Mouse (Mus musculus) forebrain, postnatal 0 days (tissue): ENCODE data around the gene Ldhc. TPM values are rescaled to one million over a fixed set of nuclear protein-coding genes. Genes with fewer than 3 reads are reported as not detected.

Source experiments
- ATAC-seq: fragments of 200-750 bp; cut with Nextera tagmentation; 2 replicates; pipeline ENCODE4 v1.8.0; 2017; ENCODE audit warnings: mild to moderate bottlenecking, moderate library complexity
- DNase-seq: peaks from one replicate; pipeline ENCODE4 v3.0.0-alpha.2; 2015
- H3K27ac ChIP-seq: fragments of 300-500 bp; sonication (generic); 2 replicates; pipeline ENCODE4 v1.5.1; 2014; ENCODE audit warnings: low read depth, mild to moderate bottlenecking, antibody characterized with exemption, low read length, moderate library complexity, mixed read lengths
- H3K27me3 ChIP-seq: fragments of 300-500 bp; sonication (generic); 2 replicates; pipeline ENCODE4 v1.6.1; 2014; ENCODE audit warnings: mild to moderate bottlenecking, low read length, mixed read lengths; ENCODE audit not compliant: insufficient read depth
- H3K36me3 ChIP-seq: fragments of 300-500 bp; sonication (generic); 2 replicates; pipeline ENCODE4 v1.6.1; 2014; ENCODE audit warnings: mild to moderate bottlenecking, moderate library complexity; ENCODE audit not compliant: insufficient read depth
- H3K4me1 ChIP-seq: fragments of 300-500 bp; sonication (generic); 2 replicates; pipeline ENCODE4 v1.6.1; 2014; ENCODE audit warnings: antibody characterized with exemption; ENCODE audit not compliant: insufficient read depth
- H3K4me2 ChIP-seq: fragments of 300-500 bp; sonication (generic); 2 replicates; pipeline ENCODE4 v1.6.1; 2014; ENCODE audit warnings: low read depth, mild to moderate bottlenecking, moderate library complexity
- H3K4me3 ChIP-seq: fragments of 300-500 bp; sonication (generic); 2 replicates; pipeline ENCODE4 v1.5.1; 2014; ENCODE audit warnings: low read depth, low read length, mixed read lengths
- H3K9ac ChIP-seq: fragments of 300-500 bp; sonication (generic); 2 replicates; pipeline ENCODE4 v1.6.1; 2014; ENCODE audit warnings: mild to moderate bottlenecking
- H3K9me3 ChIP-seq: fragments of 300-500 bp; sonication (generic); 2 replicates; pipeline ENCODE4 v1.6.1; 2016; ENCODE audit warnings: low read length
- CTCF ChIP-seq: sonication (generic); IDR thresholded peaks from 2 replicates; pipeline ENCODE4 v1.5.1; 2016; ENCODE audit warnings: antibody characterized with exemption, control low read depth, low read depth
- WGBS: fragments of 180-500 bp; shearing (Covaris S2); extraction: QIAGEN DNeasy Blood & Tissue Kit; methylation state at CpG from one replicate; pipeline ENCODE4 v1.1.7; 2014; 5-methylcytosine and 5-hydroxymethylcytosine counted together
- polyA plus RNA-seq: library from polyadenylated mRNA; unstranded; fragments of >200 nt; fragmentation: Nextera tagmentation; extraction: Ambion mirVana; gene quantifications from 2 replicates; pipeline ENCODE4 v1.2.1, GENCODE M21; 2015
- total RNA-seq: library from RNA; depleted of rRNA; stranded (reverse); fragments of >200 nt; gene quantifications from 2 replicates; pipeline ENCODE4 v1.2.3, GENCODE M21; 2014; rRNA removed

The Ldhc gene
- total and polyA plus RNA-seq, 2 experiments from 2014 or later, result not detected

DNA sequence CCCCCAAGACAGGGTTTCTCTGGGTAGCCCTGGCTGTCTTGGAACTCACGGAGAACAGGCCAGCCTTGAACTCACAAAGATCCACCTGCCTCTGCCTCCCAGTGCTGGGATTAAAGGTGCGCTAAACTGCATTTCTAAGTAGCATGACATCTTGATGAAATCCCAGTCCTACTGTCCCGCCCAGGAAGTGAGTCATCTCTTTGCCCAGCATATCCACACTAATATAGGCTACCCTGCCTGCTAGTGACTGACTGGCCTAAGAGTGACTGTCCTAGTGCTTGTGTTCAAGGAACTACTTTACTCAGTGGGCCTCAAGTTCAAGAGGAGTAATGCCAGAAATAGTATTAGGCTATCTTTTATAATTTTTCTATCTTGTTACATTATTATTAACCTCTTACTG lies 55.4 kb downstream of the Ldhc start:
- H3K4me3 ChIP-seq, result no peak overlapping the region
- ATAC-seq (no peak), DNase-seq (no peak)
- H3K4me1 ChIP-seq, result peaks cover 19% of the 10 kb centered on the region
- H3K4me2 ChIP-seq, result no peak overlapping the region
- H3K9ac ChIP-seq, result no peak overlapping the region
- WGBS, result 95% methylated on average over 3 of the region's 3 CpGs
- no peak for TF ChIP-seq CTCF
- H3K27ac ChIP-seq, result no peak overlapping the region
- no peaks in the 10 kb centered on the region for H3K9me3 ChIP-seq
- H3K27me3 ChIP-seq, result no peaks in the 10 kb centered on the region
- H3K36me3 ChIP-seq, result peaks cover 14% of the 10 kb centered on the region

DNA sequence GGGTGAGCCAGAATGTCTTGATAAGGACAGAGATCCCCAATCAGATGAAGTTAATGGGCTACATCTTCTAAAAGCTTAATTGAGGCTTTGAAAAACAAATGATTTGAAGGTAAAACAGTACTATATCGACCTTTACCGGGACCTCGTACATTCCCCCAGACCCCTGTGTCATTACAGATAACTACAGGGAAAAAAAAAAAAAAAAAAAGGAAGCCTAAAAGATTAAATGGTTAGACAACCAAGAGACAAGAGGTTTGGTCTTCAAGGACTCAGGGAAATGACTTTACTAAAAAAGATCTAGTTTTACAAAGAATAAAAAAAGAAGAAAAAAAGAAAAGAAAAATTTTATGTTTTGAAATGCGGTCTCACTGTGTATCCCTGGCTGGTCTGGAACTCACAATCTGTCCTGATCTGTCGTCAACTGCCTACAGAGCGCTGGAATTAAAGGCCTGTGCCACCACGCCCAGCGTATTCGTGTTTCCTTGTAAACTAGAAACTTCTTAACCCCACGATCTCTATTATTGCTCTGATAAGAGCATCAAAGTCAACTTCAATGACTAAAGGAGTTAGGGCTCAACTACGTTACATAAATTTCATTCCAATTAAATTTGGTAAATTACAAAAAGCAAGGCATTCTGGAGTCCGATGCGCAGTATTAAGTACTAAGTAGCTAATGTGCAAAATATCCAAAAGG lies 57.8 kb downstream of the Ldhc start:
- H3K4me1 ChIP-seq, result peaks cover 19% of the 10 kb centered on the region
- H3K9me3 ChIP-seq, result no peaks in the 10 kb centered on the region
- 17% methylated on average over 13 of the region's 13 CpGs for WGBS
- no peak for TF ChIP-seq CTCF
- DNase-seq (no peak), ATAC-seq (no peak)
- H3K4me3 ChIP-seq, result peak overlapping the region; percentile 87
- peak overlapping the region; percentile 66 for H3K4me2 ChIP-seq
- H3K9ac ChIP-seq, result peak overlapping the region; percentile 89
- no peaks in the 10 kb centered on the region for H3K27me3 ChIP-seq
- peak overlapping the region; percentile 93; the same call in 1 of the 2 replicates for H3K27ac ChIP-seq
- no peaks in the 10 kb centered on the region for H3K36me3 ChIP-seq

DNA sequence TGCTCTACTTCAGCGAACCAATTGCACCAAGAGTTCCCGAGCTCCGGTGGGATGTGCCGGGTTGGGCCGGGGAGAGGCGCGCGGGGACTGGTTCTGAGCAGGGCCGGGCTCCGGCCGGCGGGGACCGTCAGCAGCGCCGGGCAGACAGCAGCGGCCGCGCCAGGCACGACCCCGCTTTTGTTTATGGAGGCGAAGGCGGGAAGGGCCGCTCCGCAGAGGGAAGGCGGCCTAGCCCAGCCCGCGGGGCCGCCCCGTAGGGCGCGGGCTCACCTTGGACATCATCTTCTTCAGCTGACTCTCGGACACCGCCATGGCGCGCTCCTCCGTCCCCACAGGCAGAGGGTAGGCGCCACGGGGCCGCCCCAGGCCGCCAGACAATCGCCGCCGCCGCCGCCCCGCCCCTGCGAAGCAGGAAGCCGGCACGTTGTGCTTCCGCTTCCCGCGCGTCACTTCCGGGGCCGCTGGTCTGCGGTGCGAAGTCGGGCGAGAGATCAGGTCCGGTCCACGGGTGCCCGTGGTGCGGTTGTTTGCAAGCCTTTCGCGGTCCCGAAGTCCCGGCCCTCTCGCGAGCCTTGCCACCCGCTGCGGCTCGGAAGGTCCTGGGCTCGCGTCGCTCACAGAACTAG lies 58.7 kb downstream of the Ldhc start, which contains the start of gene Tsg101:
Gene Tsg101 (minus strand): TSS at position 419 of the 626 bp plus-strand sequence.
- 2% methylated on average over 73 of the region's 75 CpGs for WGBS
- Histone ChIP-seq H3K9me3 (no peaks in the 10 kb centered on the region), H3K27me3 (no peaks in the 10 kb centered on the region), H3K27ac (peak within 1 kb of the TSS; percentile 93), H3K4me2 (peak within 1 kb of the TSS; percentile 66), H3K4me3 (peak within 1 kb of the TSS; percentile 87), H3K36me3 (no peaks in the 10 kb centered on the region), H3K4me1 (peaks cover 19% of the 10 kb centered on the region), H3K9ac (peak within 1 kb of the TSS; percentile 89)
- DNase-seq (peak; percentile 91), ATAC-seq (peak; percentile 97)
- peak; percentile 30; the same call in 1 of the 2 replicates for TF ChIP-seq CTCF

DNA sequence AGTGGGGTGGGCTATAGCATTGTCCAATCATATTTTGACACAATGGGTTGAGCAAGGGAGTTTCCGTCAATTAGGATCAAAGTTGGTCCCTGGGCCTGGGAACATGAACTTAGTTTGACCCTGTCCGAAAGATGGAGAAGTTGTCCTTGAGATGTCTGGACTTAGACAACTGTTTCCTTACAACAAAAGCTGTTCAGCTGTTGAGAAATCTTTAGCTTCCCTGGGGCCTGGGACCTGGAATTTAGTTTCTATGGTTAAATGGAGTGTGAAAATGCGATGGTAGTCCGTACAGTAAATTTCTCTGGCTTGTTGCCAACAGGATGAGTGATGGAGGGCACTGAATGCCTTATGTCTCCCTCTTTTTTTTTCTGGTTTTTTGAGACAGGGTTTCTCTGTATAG lies 61.1 kb downstream of the Ldhc start:
- ATAC-seq, result no peak
- no peak overlapping the region for H3K4me3 ChIP-seq
- H3K4me2 ChIP-seq, result no peak overlapping the region
- H3K9ac ChIP-seq, result no peak overlapping the region
- H3K27me3 ChIP-seq, result no peaks in the 10 kb centered on the region
- peaks cover 4% of the 10 kb centered on the region; the same call in 1 of the 2 replicates for H3K36me3 ChIP-seq
- WGBS, result 68% methylated on average over 4 of the region's 4 CpGs
- H3K27ac ChIP-seq, result no peak overlapping the region
- no peak for DNase-seq
- no peak for TF ChIP-seq CTCF
- H3K4me1 ChIP-seq, result peaks cover 19% of the 10 kb centered on the region
- H3K9me3 ChIP-seq, result no peaks in the 10 kb centered on the region

Other genes starting within 250 kb of the Ldhc start
- 50.7 and 54.5 TPM in 2 replicates for gene Sergef, start 221.4 kb upstream of the Ldhc start, total RNA-seq
- 40.4 and 46.9 TPM in 2 replicates for gene Sergef, start 221.4 kb upstream of the Ldhc start, polyA plus RNA-seq
- gene Tph1, start 188.7 kb upstream of the Ldhc start, total RNA-seq, result 1.3 and 3.6 TPM in 2 replicates
- 0.99 and 1.9 TPM in 2 replicates for gene Tph1, start 188.7 kb upstream of the Ldhc start, polyA plus RNA-seq
- 14.3 and 16.2 TPM in 2 replicates for gene Saal1, start 150.5 kb upstream of the Ldhc start, total RNA-seq
- gene Saal1, start 150.5 kb upstream of the Ldhc start, polyA plus RNA-seq, result 13.3 and 14.4 TPM in 2 replicates
- gene Saa3, start 145.5 kb upstream of the Ldhc start, total RNA-seq, result not detected in 2 replicates
- gene Saa3, start 145.5 kb upstream of the Ldhc start, polyA plus RNA-seq, result 0.35 TPM in 1 of 2 replicates, not detected in the other
- gene Saa4, start 128.6 kb upstream of the Ldhc start, total RNA-seq, result not detected in 2 replicates
- not detected in 2 replicates for gene Saa4, start 128.6 kb upstream of the Ldhc start, polyA plus RNA-seq
- gene Saa1, start 118.2 kb upstream of the Ldhc start, total RNA-seq, result not detected in 2 replicates
- gene Saa1, start 118.2 kb upstream of the Ldhc start, polyA plus RNA-seq, result 0.36 TPM in 1 of 2 replicates, not detected in the other
- not detected in 2 replicates for gene Saa2, start 109.4 kb upstream of the Ldhc start, total RNA-seq
- not detected in 2 replicates for gene Saa2, start 109.4 kb upstream of the Ldhc start, polyA plus RNA-seq
- gene Hps5, start 65.1 kb upstream of the Ldhc start, total RNA-seq, result 17.1 and 24.5 TPM in 2 replicates
- gene Hps5, start 65.1 kb upstream of the Ldhc start, polyA plus RNA-seq, result 5.6 and 6.9 TPM in 2 replicates
- gene Gtf2h1, start 65.1 kb upstream of the Ldhc start, total RNA-seq, result 58.2 and 60.1 TPM in 2 replicates
- gene Gtf2h1, start 65.1 kb upstream of the Ldhc start, polyA plus RNA-seq, result 39.0 and 42.1 TPM in 2 replicates
- gene Ldha, start 19.7 kb upstream of the Ldhc start, total RNA-seq, result 373 and 414 TPM in 2 replicates
- gene Ldha, start 19.7 kb upstream of the Ldhc start, polyA plus RNA-seq, result 753 and 790 TPM in 2 replicates
- gene Tsg101, start 58.8 kb downstream of the Ldhc start, total RNA-seq, result 143 and 147 TPM in 2 replicates
- 384 and 404 TPM in 2 replicates for gene Tsg101, start 58.8 kb downstream of the Ldhc start, polyA plus RNA-seq
- 9.2 and 12.0 TPM in 2 replicates for gene Uevld, start 97.3 kb downstream of the Ldhc start, total RNA-seq
- 3.2 and 4.6 TPM in 2 replicates for gene Uevld, start 97.3 kb downstream of the Ldhc start, polyA plus RNA-seq
- not detected in 2 replicates for gene Gm9999, start 122.4 kb downstream of the Ldhc start, total RNA-seq
- not detected in 2 replicates for gene Gm9999, start 122.4 kb downstream of the Ldhc start, polyA plus RNA-seq
- 9.5 and 10.9 TPM in 2 replicates for gene Spty2d1, start 147.2 kb downstream of the Ldhc start, total RNA-seq
- 3.7 and 5.0 TPM in 2 replicates for gene Spty2d1, start 147.2 kb downstream of the Ldhc start, polyA plus RNA-seq
- 9.5 and 12.0 TPM in 2 replicates for gene Tmem86a, start 189.4 kb downstream of the Ldhc start, total RNA-seq
- 32.9 and 37.3 TPM in 2 replicates for gene Tmem86a, start 189.4 kb downstream of the Ldhc start, polyA plus RNA-seq